Mouse (Mus musculus) CH12.LX (cell line): ENCODE results near the gene Cbx8. TPM values are rescaled to one million over a fixed set of nuclear protein-coding genes. Genes with fewer than 3 reads are reported as not detected.

Experiments
- DNase-seq: peaks from one replicate; pipeline ENCODE4 v3.0.0-alpha.2; 2013; ENCODE audit errors: extremely low read depth
- H3K27ac ChIP-seq: 2 replicates; pipeline ENCODE4 v1.5.1; 2012; ENCODE audit warnings: low read depth, mild to moderate bottlenecking, control low read depth, moderate library complexity; ENCODE audit not compliant: insufficient read depth
- H3K27me3 ChIP-seq: replicated peaks from 2 replicates; pipeline ENCODE3; 2012; ENCODE audit warnings: inconsistent platforms
- H3K36me3 ChIP-seq, 2 experiments: replicated peaks in 1 of 2; 2 replicates each; pipeline versions ENCODE3 to v1.6.1; 2012; ENCODE audit warnings: inconsistent platforms in 1 of 2, low read length in 1 of 2, mild to moderate bottlenecking in 1 of 2, mixed read lengths in 1 of 2, moderate library complexity in 1 of 2; ENCODE audit not compliant: control insufficient read depth in 1 of 2, insufficient read depth in 1 of 2
- H3K4me1 ChIP-seq, 2 experiments: 2 replicates each; pipeline ENCODE4 v1.6.1; 2012; ENCODE audit warnings: inconsistent platforms in 1 of 2, moderate library complexity in 1 of 2; ENCODE audit not compliant: insufficient read depth in 2 of 2, control insufficient read depth in 1 of 2
- H3K4me2 ChIP-seq: 2 replicates; pipeline ENCODE4 v1.6.1; 2012; ENCODE audit warnings: low read depth, mild to moderate bottlenecking, control low read depth; ENCODE audit not compliant: poor library complexity, insufficient read depth, severe bottlenecking
- H3K4me3 ChIP-seq, 3 experiments: fragments of 150-350 bp in 1 of 3; sonication (generic) in 1 of 3; replicated peaks in 1 of 3; 2 replicates each; pipeline versions ENCODE3 to v1.5.1; 2011 to 2012; ENCODE audit warnings: low read depth in 2 of 3, low read length in 2 of 3, mild to moderate bottlenecking in 2 of 3, moderate library complexity in 2 of 3, control low read depth in 1 of 3, improper control_type of control experiment in 1 of 3, inconsistent platforms in 1 of 3, mixed read lengths in 1 of 3; ENCODE audit not compliant: poor library complexity in 1 of 3
- H3K79me2 ChIP-seq: replicated peaks from 2 replicates; pipeline ENCODE4 v1.6.1; 2012; ENCODE audit warnings: mild to moderate bottlenecking, moderate library complexity; ENCODE audit not compliant: control insufficient read depth, poor library complexity, insufficient read depth, severe bottlenecking; ENCODE audit errors: extremely low read depth
- H3K9ac ChIP-seq: 2 replicates; pipeline ENCODE4 v1.6.1; 2012; ENCODE audit warnings: low read depth, mild to moderate bottlenecking, control low read depth, moderate library complexity; ENCODE audit not compliant: insufficient read depth
- H3K9me3 ChIP-seq: replicated peaks from 2 replicates; pipeline ENCODE3; 2012; ENCODE audit warnings: low read length, inconsistent platforms, mixed read lengths
- BHLHE40 ChIP-seq: IDR thresholded peaks from 2 replicates; pipeline ENCODE4 v1.6.1; 2011; ENCODE audit warnings: mild to moderate bottlenecking, low read depth, low read length, improper control_type of control experiment
- CHD1 ChIP-seq: IDR thresholded peaks from 2 replicates; pipeline ENCODE4 v1.6.1; 2012; ENCODE audit warnings: low read depth, low read length, improper control_type of control experiment, inconsistent platforms
- CHD2 ChIP-seq: IDR thresholded peaks from 2 replicates; pipeline ENCODE4 v1.6.1; 2011; ENCODE audit warnings: low read length, improper control_type of control experiment
- CTCF ChIP-seq, 2 experiments: IDR thresholded peaks in 1 of 2; conservative IDR thresholded peaks in 1 of 2; 2 replicates each; pipeline ENCODE4 v1.5.1; 2011 to 2012; ENCODE audit warnings: low read depth in 2 of 2, low read length in 2 of 2, improper control_type of control experiment in 1 of 2, inconsistent platforms in 1 of 2, mild to moderate bottlenecking in 1 of 2, moderate library complexity in 1 of 2
- E2F4 ChIP-seq: IDR thresholded peaks from 2 replicates; pipeline ENCODE4 v1.6.1; 2011; ENCODE audit warnings: low read depth, low read length, improper control_type of control experiment; ENCODE audit not compliant: insufficient replicate concordance
- ELF1 ChIP-seq: IDR thresholded peaks from 2 replicates; pipeline ENCODE4 v1.6.1; 2014; ENCODE audit warnings: low read depth, mild to moderate bottlenecking, inconsistent platforms, low read length, improper control_type of control experiment
- EP300 ChIP-seq: IDR thresholded peaks from 2 replicates; pipeline ENCODE4 v1.6.1; 2011; ENCODE audit warnings: low read length, improper control_type of control experiment
- ETS1 ChIP-seq: conservative IDR thresholded peaks from 2 replicates; pipeline ENCODE4 v1.6.1; 2012; ENCODE audit warnings: low read depth, mild to moderate bottlenecking, inconsistent platforms, low read length, improper control_type of control experiment, moderate library complexity
- GABPA ChIP-seq: IDR thresholded peaks from 2 replicates; pipeline ENCODE4 v1.6.1; 2012; ENCODE audit warnings: low read depth, low read length, improper control_type of control experiment, inconsistent platforms; ENCODE audit not compliant: insufficient replicate concordance
- HCFC1 ChIP-seq: IDR thresholded peaks from 2 replicates; pipeline ENCODE4 v1.6.1; 2012; ENCODE audit warnings: low read depth, mild to moderate bottlenecking, inconsistent platforms, low read length, improper control_type of control experiment
- IRF4 ChIP-seq: IDR thresholded peaks from 2 replicates; pipeline ENCODE4 v1.6.1; 2014; ENCODE audit warnings: low read depth, mild to moderate bottlenecking, inconsistent platforms, low read length, improper control_type of control experiment
- JUN ChIP-seq: IDR thresholded peaks from 2 replicates; pipeline ENCODE4 v1.6.1; 2011; ENCODE audit warnings: low read depth, mild to moderate bottlenecking, low read length, improper control_type of control experiment, moderate library complexity; ENCODE audit not compliant: insufficient read depth
- JUND ChIP-seq: conservative IDR thresholded peaks from 2 replicates; pipeline ENCODE4 v1.6.1; 2011; ENCODE audit warnings: low read depth, low read length, improper control_type of control experiment
- KAT2A ChIP-seq: IDR thresholded peaks from 2 replicates; pipeline ENCODE4 v1.6.1; 2012; ENCODE audit warnings: low read length, improper control_type of control experiment, inconsistent platforms; ENCODE audit not compliant: insufficient replicate concordance
- MAFK ChIP-seq: IDR thresholded peaks from 2 replicates; pipeline ENCODE4 v1.6.1; 2011; ENCODE audit warnings: low read length, improper control_type of control experiment; ENCODE audit not compliant: insufficient replicate concordance
- MAX ChIP-seq: IDR thresholded peaks from 2 replicates; pipeline ENCODE4 v1.6.1; 2011; ENCODE audit warnings: low read length, improper control_type of control experiment
- MAZ ChIP-seq: IDR thresholded peaks from 2 replicates; pipeline ENCODE4 v1.6.1; 2012; ENCODE audit warnings: low read depth, mild to moderate bottlenecking, inconsistent platforms, low read length, improper control_type of control experiment, moderate library complexity
- MEF2A ChIP-seq: IDR thresholded peaks from 2 replicates; pipeline ENCODE4 v1.6.1; 2014; ENCODE audit warnings: low read depth, mild to moderate bottlenecking, inconsistent platforms, low read length, improper control_type of control experiment, borderline replicate concordance
- MXI1 ChIP-seq: IDR thresholded peaks from 2 replicates; pipeline ENCODE4 v1.6.1; 2011; ENCODE audit warnings: mild to moderate bottlenecking, low read depth, low read length, improper control_type of control experiment
- MYC ChIP-seq: IDR thresholded peaks from 2 replicates; pipeline ENCODE4 v1.6.1; 2011; ENCODE audit warnings: low read depth, mild to moderate bottlenecking, improper control_type of control experiment, low read length
- NELFE ChIP-seq: IDR thresholded peaks from 2 replicates; pipeline ENCODE4 v1.6.1; 2011; ENCODE audit warnings: low read depth, low read length, improper control_type of control experiment
- NRF1 ChIP-seq: IDR thresholded peaks from 2 replicates; pipeline ENCODE4 v1.6.1; 2014; ENCODE audit warnings: low read depth, mild to moderate bottlenecking, inconsistent platforms, low read length, improper control_type of control experiment, moderate library complexity
- PAX5 ChIP-seq: IDR thresholded peaks from 2 replicates; pipeline ENCODE4 v1.6.1; 2012; ENCODE audit warnings: low read length, inconsistent platforms, mixed read lengths
- POLR2A ChIP-seq: IDR thresholded peaks from 2 replicates; pipeline ENCODE4 v1.6.1; 2011; ENCODE audit warnings: low read depth, mild to moderate bottlenecking, improper control_type of control experiment, low read length
- POLR2AphosphoS2 ChIP-seq: IDR thresholded peaks from 2 replicates; pipeline ENCODE4 v1.6.1; 2011; ENCODE audit warnings: low read depth, low read length, improper control_type of control experiment
- RAD21 ChIP-seq: IDR thresholded peaks from 2 replicates; pipeline ENCODE4 v1.6.1; 2011; ENCODE audit warnings: low read depth, mild to moderate bottlenecking, low read length, improper control_type of control experiment, moderate library complexity
- RCOR1 ChIP-seq: conservative IDR thresholded peaks from 2 replicates; pipeline ENCODE4 v1.6.1; 2012; ENCODE audit warnings: low read depth, mild to moderate bottlenecking, inconsistent platforms, low read length, improper control_type of control experiment
- SIN3A ChIP-seq: IDR thresholded peaks from 2 replicates; pipeline ENCODE4 v1.6.1; 2012; ENCODE audit warnings: low read length, improper control_type of control experiment, inconsistent platforms
- SMC3 ChIP-seq: IDR thresholded peaks from 2 replicates; pipeline ENCODE4 v1.6.1; 2011; ENCODE audit warnings: low read depth, low read length, improper control_type of control experiment
- TBP ChIP-seq: conservative IDR thresholded peaks from 2 replicates; pipeline ENCODE4 v1.6.1; 2011; ENCODE audit warnings: low read depth, low read length, improper control_type of control experiment
- TCF12 ChIP-seq: IDR thresholded peaks from 2 replicates; pipeline ENCODE4 v1.6.1; 2014; ENCODE audit warnings: low read depth, mild to moderate bottlenecking, inconsistent platforms, low read length, improper control_type of control experiment
- UBTF ChIP-seq: IDR thresholded peaks from 2 replicates; pipeline ENCODE4 v1.6.1; 2012; ENCODE audit warnings: low read depth, mild to moderate bottlenecking, inconsistent platforms, low read length, improper control_type of control experiment, moderate library complexity
- USF1 ChIP-seq: IDR thresholded peaks from 2 replicates; pipeline ENCODE4 v1.6.1; 2014; ENCODE audit warnings: low read depth, mild to moderate bottlenecking, inconsistent platforms, low read length, improper control_type of control experiment
- USF2 ChIP-seq: conservative IDR thresholded peaks from 2 replicates; pipeline ENCODE4 v1.6.1; 2011; ENCODE audit warnings: low read depth, low read length, improper control_type of control experiment
- ZC3H11A ChIP-seq: IDR thresholded peaks from 2 replicates; pipeline ENCODE4 v1.6.1; 2012; ENCODE audit warnings: low read depth, mild to moderate bottlenecking, inconsistent platforms, low read length, improper control_type of control experiment
- ZKSCAN1 ChIP-seq: IDR thresholded peaks from 2 replicates; pipeline ENCODE4 v1.6.1; 2012; ENCODE audit warnings: low read depth, inconsistent platforms, low read length, improper control_type of control experiment, borderline replicate concordance
- ZMIZ1 ChIP-seq: IDR thresholded peaks from 2 replicates; pipeline ENCODE4 v1.6.1; 2012; ENCODE audit warnings: low read depth, mild to moderate bottlenecking, inconsistent platforms, low read length, improper control_type of control experiment
- ZNF384 ChIP-seq: IDR thresholded peaks from 2 replicates; pipeline ENCODE4 v1.6.1; 2012; ENCODE audit warnings: low read depth, low read length, improper control_type of control experiment, inconsistent platforms
- dilution Hi-C: fragments of 300-500 bp; cut with MboI; formaldehyde crosslinking; loops from 2 replicates; pipeline ENCODE4 v1.14.3; 2020; ENCODE audit warnings: low sequenced_read_pairs; ENCODE audit not compliant: extremely low pct_unique_long_range_greater_than_20kb, extremely low pct_ligation_motif_present
- in situ Hi-C: fragments of 300-500 bp; cut with MboI; formaldehyde crosslinking; loops from 3 replicates; pipeline ENCODE4 v1.14.3; 2019; ENCODE audit warnings: low sequenced_read_pairs, low pct_ligation_motif_present, low pct_unique_long_range_greater_than_20kb, mixed read lengths
- polyA plus RNA-seq: library from polyadenylated mRNA; unstranded; fragments of >175 nt; gene quantifications from 2 replicates; pipeline ENCODE4 v1.2.1, GENCODE M21; 2012; ENCODE audit warnings: low read depth; ENCODE audit not compliant: insufficient read length
- total RNA-seq, 2 experiments: library from RNA; depleted of rRNA; stranded (reverse); fragments of 300-350 nt in 1 of 2; fragments of >200 nt in 1 of 2; gene quantifications; 2 replicates each; pipeline ENCODE4 v1.2.3; 2012 to 2014

The Cbx8 gene
- total and polyA plus RNA-seq, 3 experiments = 6.0 to 10.2 (median 6.2) TPM

DNA sequence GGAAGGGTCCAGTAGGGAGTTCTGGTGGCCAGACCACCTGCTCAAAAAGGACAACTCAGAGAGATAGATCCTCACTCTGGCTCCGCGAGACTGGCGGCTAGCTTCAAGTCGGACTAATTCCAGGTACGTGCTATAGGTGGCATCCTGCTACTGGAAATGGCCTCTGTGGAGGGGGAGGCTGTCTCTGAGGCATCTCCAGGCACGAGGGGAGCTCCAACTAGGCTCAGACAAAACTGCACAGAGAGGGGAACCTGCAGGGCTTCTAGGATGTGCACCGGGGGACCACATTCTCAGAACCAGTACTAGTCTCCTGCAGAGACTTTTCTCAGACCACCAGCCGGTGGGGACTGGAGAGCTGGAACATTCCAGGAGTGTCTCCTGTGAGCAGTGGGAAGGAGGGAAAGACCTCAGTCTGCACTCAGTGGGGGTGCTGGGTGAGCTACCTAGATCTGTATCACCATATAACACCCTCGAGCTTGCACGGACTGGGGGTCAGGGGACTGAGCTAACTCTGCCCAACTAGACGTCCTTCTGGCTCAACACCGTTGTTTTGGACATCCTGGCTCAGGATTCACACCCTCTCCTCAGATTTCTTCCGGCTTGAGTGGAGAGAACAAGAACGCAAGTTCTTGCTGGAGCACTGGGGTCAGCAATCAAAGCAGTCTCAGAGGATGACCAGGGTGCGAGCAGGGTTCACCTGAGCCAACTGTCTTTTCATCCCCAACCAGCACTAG is 11.3 kb upstream of the Cbx8 start:
- no peak overlapping the region for H3K4me3 ChIP-seq
- TF ChIP-seq GABPA (no peak), MYC (peak; percentile 74), ZNF384 (no peak), EP300 (no peak), CTCF (conservative IDR thresholded peaks at IDR 0.05 in 1 of 2, IDR thresholded peaks at IDR 0.05 in 1 of 2; ENCODE audit: low read depth in 2 of 2, low read length in 2 of 2) (peak in 1 of 2 experiments; percentile 97; a peak in 2 of 4 replicates), RAD21 (peak; percentile 98), POLR2A (no peak), MAFK (no peak), ZKSCAN1 (no peak), JUN (no peak), POLR2AphosphoS2 (no peak), NELFE (0 out of 2 replicates have a peak, but pooled peaks have one; percentile 44), TBP (no peak), BHLHE40 (peak; percentile 81), NRF1 (no peak), MEF2A (peak; percentile 60; the same call in 1 of the 2 replicates), HCFC1 (no peak), PAX5 (no peak), CHD1 (no peak), SMC3 (peak; percentile 91), JUND (0 out of 2 replicates have a peak, but pooled peaks have one; percentile 17), ZC3H11A (peak; percentile 80), CHD2 (no peak), TCF12 (0 out of 2 replicates have a peak, but pooled peaks have one; percentile 55), UBTF (no peak), E2F4 (no peak), ZMIZ1 (no peak), MAZ (peak; percentile 96), ETS1 (no peak), MAX (peak; percentile 55; the same call in 1 of the 2 replicates), IRF4 (peak; percentile 61; the same call in 1 of the 2 replicates), USF1 (no peak), MXI1 (peak; percentile 76; the same call in 1 of the 2 replicates), KAT2A (no peak), USF2 (no peak), RCOR1 (no peak), SIN3A (peak; percentile 20; the same call in 1 of the 2 replicates), ELF1 (no peak)
- TF ChIP-seq, all 38 proteins: peak for 15
- H3K9me3 ChIP-seq = peaks cover 23% of the 10 kb centered on the region
- no peak overlapping the region for H3K9ac ChIP-seq
- in situ Hi-C loops = loop anchor here (5.0 kb wide), 2 partner anchors 40 to 135 kb away; no protein-coding TSS in a partner anchor
- peak; percentile 67 for DNase-seq
- no peaks in the 10 kb centered on the region for H3K36me3 ChIP-seq
- H3K4me2 ChIP-seq = no peak overlapping the region
- H3K4me1 ChIP-seq = peaks cover 20 to 75% of the 10 kb centered on the region in 2 experiments
- no peak overlapping the region for H3K27ac ChIP-seq
- dilution Hi-C loops = no loop called here
- peaks cover 97% of the 10 kb centered on the region for H3K27me3 ChIP-seq
- H3K79me2 ChIP-seq = no peaks in the 10 kb centered on the region
